Mouse (Mus musculus) heart, embryonic 11.5 days (tissue): ENCODE results near the gene Atp2b2. TPM values are rescaled to one million over a fixed set of nuclear protein-coding genes. Genes with fewer than 3 reads are reported as not detected.
A peak's percentile ranks its signal among the peaks of the same experiment; 100 is the strongest.

ENCODE experiments used
- ATAC-seq: fragments of 200-750 bp; cut with Nextera tagmentation; replicated peaks from 2 replicates; pipeline ENCODE4 v1.8.0; 2017; ENCODE audit warnings: moderate library complexity; ENCODE audit not compliant: insufficient number of reproducible peaks, low FRiP score, low TSS enrichment
- H3K27ac ChIP-seq: fragments of 300-500 bp; sonication (generic); 2 replicates; pipeline ENCODE4 v1.5.1; 2014; ENCODE audit warnings: mild to moderate bottlenecking, low read depth, low read length
- H3K27me3 ChIP-seq: fragments of 300-500 bp; sonication (generic); 2 replicates; pipeline ENCODE4 v1.6.1; 2014; ENCODE audit warnings: mild to moderate bottlenecking, low read length, mixed read lengths; ENCODE audit not compliant: control insufficient read depth, insufficient read depth
- H3K36me3 ChIP-seq: fragments of 300-500 bp; sonication (generic); 2 replicates; pipeline ENCODE4 v1.6.1; 2014; ENCODE audit warnings: mild to moderate bottlenecking, low read length, moderate library complexity, mixed read lengths; ENCODE audit not compliant: control insufficient read depth, insufficient read depth
- H3K4me1 ChIP-seq: fragments of 300-500 bp; sonication (generic); 2 replicates; pipeline ENCODE4 v1.6.1; 2014; ENCODE audit warnings: low read length; ENCODE audit not compliant: control insufficient read depth, insufficient read depth
- H3K4me2 ChIP-seq: fragments of 300-500 bp; sonication (generic); 2 replicates; pipeline ENCODE4 v1.6.1; 2014; ENCODE audit warnings: mild to moderate bottlenecking, moderate library complexity
- H3K4me3 ChIP-seq: fragments of 300-500 bp; sonication (generic); 2 replicates; pipeline ENCODE4 v1.5.1; 2014; ENCODE audit warnings: low read depth, low read length
- H3K9ac ChIP-seq: fragments of 300-500 bp; sonication (generic); 2 replicates; pipeline ENCODE4 v1.6.1; 2014; ENCODE audit warnings: mild to moderate bottlenecking, low read depth, low read length, moderate library complexity
- H3K9me3 ChIP-seq: fragments of 300-500 bp; sonication (generic); replicated peaks from 2 replicates; pipeline ENCODE4 v1.6.1; 2016; ENCODE audit warnings: low read length; ENCODE audit not compliant: control insufficient read depth
- WGBS: fragments of 180-500 bp; shearing (Covaris S2); extraction: QIAGEN DNeasy Blood & Tissue Kit; methylation state at CpG from one replicate; pipeline ENCODE4 v1.1.7; 2014; ENCODE audit not compliant: insufficient replicate concordance; 5-methylcytosine and 5-hydroxymethylcytosine counted together
- polyA plus RNA-seq: library from polyadenylated mRNA; unstranded; fragments of >200 nt; fragmentation: Nextera tagmentation; extraction: Ambion mirVana; gene quantifications from 2 replicates; pipeline ENCODE4 v1.2.1, GENCODE M21; 2014

Gene Atp2b2
- polyA plus RNA-seq, 1 experiment from 2014 or later = 0.40 TPM

GRCm38 (mm10) chr6:114063100-114063499 lies 20.7 kb upstream of the Atp2b2 start:
- 96% methylated on average over 2 of the region's 2 CpGs for WGBS
- ATAC-seq = no peak
- no peak overlapping the region for H3K4me3 ChIP-seq

GRCm38 (mm10) chr6:114062688-114063087 lies 20.3 kb upstream of the Atp2b2 start:
- no peak overlapping the region for H3K9ac ChIP-seq
- no peak for ATAC-seq
- peaks cover 3% of the 10 kb centered on the region; the same call in 1 of the 2 replicates for H3K27me3 ChIP-seq
- no peaks in the 10 kb centered on the region for H3K4me1 ChIP-seq
- H3K9me3 ChIP-seq = no peaks in the 10 kb centered on the region
- no peaks in the 10 kb centered on the region for H3K36me3 ChIP-seq
- H3K4me3 ChIP-seq = no peak overlapping the region
- H3K27ac ChIP-seq = no peak overlapping the region
- no peak overlapping the region for H3K4me2 ChIP-seq

More at GRCm38 (mm10) chr6:114063100-114063499, 20.7 kb upstream of the Atp2b2 start:
- no peaks in the 10 kb centered on the region for H3K4me1 ChIP-seq
- no peak overlapping the region for H3K9ac ChIP-seq
- no peak overlapping the region for H3K27ac ChIP-seq
- no peaks in the 10 kb centered on the region for H3K9me3 ChIP-seq
- H3K4me2 ChIP-seq = no peak overlapping the region
- H3K27me3 ChIP-seq = peaks cover 1% of the 10 kb centered on the region; the same call in 1 of the 2 replicates
- no peaks in the 10 kb centered on the region for H3K36me3 ChIP-seq

- no peak for ATAC-seq
- 76% methylated on average over 7 of the region's 7 CpGs for WGBS
- Histone ChIP-seq H3K4me2 (no peak overlapping the region), H3K36me3 (no peaks in the 10 kb centered on the region), H3K27ac (no peak overlapping the region), H3K4me3 (no peak overlapping the region), H3K9me3 (no peaks in the 10 kb centered on the region), H3K4me1 (no peaks in the 10 kb centered on the region), H3K9ac (no peak overlapping the region), H3K27me3 (peaks cover 3% of the 10 kb centered on the region; the same call in 1 of the 2 replicates)
Observed at GRCm38 (mm10) chr6:114059206-114059605, 16.8 kb upstream of the Atp2b2 start.

GRCm38 (mm10) chr6:114058030-114058808 lies 15.8 kb upstream of the Atp2b2 start:
- no peak overlapping the region for H3K4me3 ChIP-seq
- no peaks in the 10 kb centered on the region for H3K9me3 ChIP-seq
- no peaks in the 10 kb centered on the region for H3K36me3 ChIP-seq
- no peak overlapping the region for H3K9ac ChIP-seq
- no peak for ATAC-seq
- H3K27ac ChIP-seq = no peak overlapping the region
- no peak overlapping the region for H3K4me2 ChIP-seq
- WGBS = 56% methylated on average over 15 of the region's 15 CpGs
- H3K4me1 ChIP-seq = no peaks in the 10 kb centered on the region
- H3K27me3 ChIP-seq = peaks cover 3% of the 10 kb centered on the region; the same call in 1 of the 2 replicates

GRCm38 (mm10) chr6:114055311-114055710 lies 12.9 kb upstream of the Atp2b2 start:
- H3K36me3 ChIP-seq = no peaks in the 10 kb centered on the region
- H3K4me1 ChIP-seq = no peaks in the 10 kb centered on the region
- H3K27ac ChIP-seq = no peak overlapping the region
- H3K27me3 ChIP-seq = peaks cover 3% of the 10 kb centered on the region; the same call in 1 of the 2 replicates
- no peak overlapping the region for H3K4me2 ChIP-seq
- no peaks in the 10 kb centered on the region for H3K9me3 ChIP-seq
- no peak overlapping the region for H3K9ac ChIP-seq
- H3K4me3 ChIP-seq = no peak overlapping the region
- WGBS = 77% methylated on average over 7 of the region's 7 CpGs
- ATAC-seq = no peak

- 79% methylated on average over 8 of the region's 8 CpGs for WGBS
- no peak overlapping the region for H3K9ac ChIP-seq
- no peak overlapping the region for H3K4me2 ChIP-seq
- H3K36me3 ChIP-seq = no peaks in the 10 kb centered on the region
- H3K4me1 ChIP-seq = no peaks in the 10 kb centered on the region
- peaks cover 55% of the 10 kb centered on the region for H3K27me3 ChIP-seq
- H3K27ac ChIP-seq = no peak overlapping the region
- no peak for ATAC-seq
- H3K9me3 ChIP-seq = no peaks in the 10 kb centered on the region
- no peak overlapping the region for H3K4me3 ChIP-seq
Observed at GRCm38 (mm10) chr6:114044962-114045361, 2.5 kb upstream of the Atp2b2 start.

GRCm38 (mm10) chr6:114042836-114043235 lies 423 bp upstream of the Atp2b2 start:
- H3K27me3 ChIP-seq = peaks cover 64% of the 10 kb centered on the region
- no peaks in the 10 kb centered on the region for H3K4me1 ChIP-seq
- no peaks in the 10 kb centered on the region for H3K9me3 ChIP-seq
- no peak overlapping the region for H3K4me3 ChIP-seq
- H3K4me2 ChIP-seq = no peak overlapping the region
- WGBS = 71% methylated on average over 7 of the region's 7 CpGs
- H3K27ac ChIP-seq = no peak overlapping the region
- no peaks in the 10 kb centered on the region for H3K36me3 ChIP-seq
- ATAC-seq = no peak
- no peak overlapping the region for H3K9ac ChIP-seq

- 6% methylated on average over 5 of the region's 52 CpGs for WGBS
- H3K9me3 ChIP-seq = no peaks in the 10 kb centered on the region
- no peaks in the 10 kb centered on the region for H3K4me1 ChIP-seq
- H3K9ac ChIP-seq = peak overlapping the region; percentile 63; the same call in 1 of the 2 replicates
- no peak overlapping the region for H3K27ac ChIP-seq
- no peaks in the 10 kb centered on the region for H3K36me3 ChIP-seq
- H3K27me3 ChIP-seq = peaks cover 64% of the 10 kb centered on the region
- peak overlapping the region; percentile 52 for H3K4me3 ChIP-seq
- ATAC-seq = no peak
- peak overlapping the region; percentile 91 for H3K4me2 ChIP-seq
Observed at GRCm38 (mm10) chr6:114041911-114042284, 515 bp downstream of the Atp2b2 start.
